Mouse (Mus musculus) embryonic fibroblast, embryonic 13.5 days (primary cell): Measurements from ENCODE around the gene Tpd52l2.

Source experiments
- CTCF ChIP-seq: IDR thresholded peaks from 2 replicates; pipeline ENCODE4 v1.5.1; 2011; ENCODE audit warnings: mild to moderate bottlenecking, control low read depth, low read length, moderate library complexity, borderline replicate concordance; ENCODE audit not compliant: insufficient read depth
- POLR2A ChIP-seq: IDR thresholded peaks from 2 replicates; pipeline ENCODE4 v1.6.1; 2011; ENCODE audit warnings: low read depth, mild to moderate bottlenecking, control low read depth, low read length, moderate library complexity

GRCm38 (mm10) chr2:181458411-181459152, 38.4 kb upstream of the Tpd52l2 start:
- TF ChIP-seq CTCF (no peak), POLR2A (no peak)
